8 mouse cellular contexts compared by ENCODE assay signal in the genomic region with DNA sequence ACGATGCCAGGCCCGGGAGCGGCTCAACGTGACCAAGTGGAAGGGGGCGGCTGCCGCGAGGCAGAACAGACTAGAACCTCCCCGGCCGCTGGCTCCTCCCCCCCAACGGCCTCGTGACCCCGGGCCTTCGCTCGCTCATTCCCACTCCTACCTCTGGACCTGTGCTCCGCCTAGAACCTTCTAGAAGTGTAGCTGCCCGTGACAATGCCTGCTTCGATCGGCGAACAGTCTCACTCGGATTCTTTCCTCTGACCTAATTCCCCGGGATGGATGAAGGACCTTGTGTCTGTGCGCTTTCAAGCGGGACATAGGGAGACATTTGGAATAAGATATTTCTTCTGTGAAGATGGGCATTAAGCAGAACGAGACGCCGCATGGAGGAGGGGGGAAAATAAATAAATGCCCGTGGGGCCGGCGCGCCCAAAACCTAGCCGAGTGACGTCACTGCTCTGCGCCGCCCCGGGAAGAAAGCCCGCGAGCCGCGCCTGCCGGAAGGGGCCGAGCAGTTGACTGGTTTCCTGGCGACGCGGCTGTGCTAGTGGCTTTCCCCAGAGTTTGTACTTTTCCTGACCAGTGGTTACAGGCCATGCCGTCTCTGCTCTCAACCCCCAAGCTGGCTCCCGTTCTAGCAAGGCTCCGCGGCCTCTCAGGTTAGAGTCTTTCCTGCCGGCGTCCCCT. TPM values are rescaled to one million over a fixed set of nuclear protein-coding genes. Genes with fewer than 3 reads are reported as not detected.
DNase-seq lines count a peak whose midpoint lies in the region; ATAC-seq lines count a peak whose summit lies in the region.

A gene (minus strand): TSS at position 440 of the 678 bp plus-strand sequence.
A gene (plus strand): TSS at position 501 of the 678 bp plus-strand sequence.

- WGBS in intestine, embryonic 14.5 days = under 1% methylated on average over 50 of the region's 50 CpGs

- no peaks in the 10 kb centered on the region for H3K9me3 ChIP-seq in intestine, embryonic 14.5 days (ENCODE audit: control insufficient read depth, low read length)

- H3K9ac ChIP-seq in intestine, embryonic 14.5 days (ENCODE audit: low read length) = peak within 1 kb of the TSS; percentile 86

- peaks cover 14% of the 10 kb centered on the region for H3K4me1 ChIP-seq in intestine, embryonic 14.5 days (replicated peaks; ENCODE audit: control insufficient read depth, insufficient read depth, low read length)

- peak within 1 kb of the TSS; percentile 98 for H3K4me3 ChIP-seq in intestine, embryonic 14.5 days (ENCODE audit: low read depth, low read length)

- no peaks in the 10 kb centered on the region for H3K27me3 ChIP-seq in intestine, embryonic 14.5 days (replicated peaks; ENCODE audit: control insufficient read depth, insufficient read depth, low read length)

- intact Hi-C loops in left cerebral cortex, postnatal 14 days (cut with DNase I) = loop anchor here (5.0 kb wide), 1 partner anchor 37 kb away; a partner anchor contains a TSS

- peak within 1 kb of the TSS; percentile 86 for H3K4me2 ChIP-seq in intestine, embryonic 14.5 days (ENCODE audit: low read length)

- no peaks in the 10 kb centered on the region for H3K36me3 ChIP-seq in intestine, embryonic 14.5 days (ENCODE audit: control insufficient read depth, insufficient read depth, low read length)

- peak within 1 kb of the TSS; percentile 99 for H3K27ac ChIP-seq in intestine, embryonic 14.5 days (ENCODE audit: low read depth)

- ATAC-seq in intestine, embryonic 14.5 days (replicated peaks; ENCODE audit: low FRiP score, low TSS enrichment, low read depth) = peak; percentile 100

- DNase-seq in adrenal gland, adult (ENCODE audit: inconsistent age in 2 of 2, low spot score in 1 of 2) = peak; percentile 98 to 99
- DNase-seq in embryo, embryonic 10.5 days (ENCODE audit: low spot score) = peak; percentile 95
- DNase-seq in gastrocnemius, postnatal 25 days = peak; percentile 96
- peak; percentile 99 for DNase-seq in intestine, embryonic 14.5 days (ENCODE audit: low spot score)
- DNase-seq in left cerebral cortex, postnatal 14 days (ENCODE audit: low spot score in 2 of 2) = peak; percentile 95 to 98
- peak; percentile 96 for DNase-seq in mesoderm, embryonic 11.5 days (ENCODE audit: low read depth, low spot score)
- DNase-seq in right cerebral cortex, postnatal 36 days (ENCODE audit: low spot score in 2 of 2) = peak; percentile 93 to 94
- DNase-seq in yolk sac, embryonic 10.5 days (ENCODE audit: low spot score) = peak; percentile 98

RNA-seq across cellular contexts. Expression of the first gene that starts in this region (rescaled TPM):
- 10 to 100 TPM; 84.6 to 87.8 TPM for total RNA-seq in gastrocnemius, postnatal 25 days (2021)
- polyA plus RNA-seq in intestine, embryonic 14.5 days (2014; fragmentation: Nextera tagmentation; extraction: Ambion mirVana) = 138 and 154 TPM in 2 replicates
- total RNA-seq in left cerebral cortex, postnatal 14 days (2021) = 100 to 1,000 TPM; 149 to 161 TPM

RNA-seq across cellular contexts. Expression of the second gene that starts in this region (rescaled TPM):
- total RNA-seq in gastrocnemius, postnatal 25 days (2021) = 1 to 10 TPM; 6.5 to 6.7 TPM
- 6.7 and 8.2 TPM in 2 replicates for polyA plus RNA-seq in intestine, embryonic 14.5 days (2014; fragmentation: Nextera tagmentation; extraction: Ambion mirVana)
- total RNA-seq in left cerebral cortex, postnatal 14 days (2021) = 10 to 100 TPM; 11.7 to 15.2 TPM

Comparison
In these comparisons a context has a peak if more than half of its experiments do, and no peak if none do; other contexts are left out.
1. Peak in every context shown above with its lines: DNase-seq, ATAC-seq, H3K4me3 ChIP-seq and H3K27ac ChIP-seq.